Mouse (Mus musculus): ENCODE results near the gene Upk3a.

DNA sequence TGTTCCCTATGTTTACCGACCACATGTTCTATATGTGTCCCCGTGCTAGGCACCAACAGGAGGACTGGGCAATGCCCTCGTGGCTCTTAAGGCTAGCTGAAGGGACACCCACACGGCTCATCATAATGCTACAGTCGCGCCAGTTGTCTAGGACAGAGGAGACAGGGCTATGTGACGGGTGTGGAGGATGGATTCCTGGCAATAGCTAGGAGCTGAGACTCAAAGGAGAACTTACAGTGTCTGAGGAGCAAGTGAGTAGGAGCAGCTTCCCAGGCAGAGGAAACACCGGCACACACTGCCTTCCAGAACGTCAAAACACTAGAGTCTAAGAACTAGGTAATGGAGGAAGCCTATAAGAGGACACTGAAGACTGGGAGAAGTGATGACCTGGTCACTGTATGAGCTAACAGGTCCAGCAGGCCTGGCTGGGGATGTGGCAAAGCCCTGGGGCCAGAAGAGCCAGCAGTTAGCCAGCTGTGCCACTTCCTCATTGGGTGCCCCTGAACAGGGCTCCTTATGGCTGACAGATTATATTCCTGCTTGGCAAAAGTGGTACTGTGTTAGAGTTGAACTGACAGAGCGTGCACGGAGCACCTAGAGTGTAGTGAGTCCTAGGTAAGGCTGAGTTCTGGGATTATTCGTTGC, 31.3 kb upstream of the Upk3a start:
- TF ChIP-seq TAL1 (IDR thresholded peaks at IDR 0.05; ENCODE audit: low read length) (no peak), GATA1 (IDR thresholded peaks at IDR 0.05; ENCODE audit: low read length) (no peak)

Measured in erythroblast, embryonic 14.5 days (primary cell).